ENCODE assay signal across 8 mouse cellular contexts in genomic region chr11:118211749-118212635, GRCm38 (mm10). TPM values are rescaled to one million over a fixed set of nuclear protein-coding genes. Genes with fewer than 3 reads are reported as not detected.
DNase-seq lines count a peak whose midpoint lies in the region; ATAC-seq lines count a peak whose summit lies in the region.

No protein-coding gene starts in this region.

- ATAC-seq in hematopoietic stem cell, adult 5-6 weeks (replicated peaks in 1 of 2; ENCODE audit: insufficient read depth in 1 of 2, low FRiP score in 2 of 2, low TSS enrichment in 1 of 2, low read depth in 1 of 2, poor library complexity in 2 of 2, severe bottlenecking in 2 of 2): peak; percentile 54 to 68

- peak; percentile 55 for DNase-seq in adrenal gland, postnatal 10 days
- no peak for DNase-seq in adrenal gland, postnatal 4 days (ENCODE audit: low spot score in 2 of 2)
- peak; percentile 65 for DNase-seq in 3134 (ENCODE audit: extremely low read depth, insufficient read length, low spot score)
- DNase-seq in cerebellum, postnatal 10 days: peak; percentile 64 to 69
- DNase-seq in layer of hippocampus, adult 8-10 months (ENCODE audit: low spot score in 2 of 2): peak; percentile 76 to 78
- peak; percentile 81 to 87 for DNase-seq in monocyte, adult 2 months (ENCODE audit: low read depth in 1 of 2, low spot score in 2 of 2)
- DNase-seq in urinary bladder, postnatal 14 days (ENCODE audit: low spot score): no peak

RNA-seq across cellular contexts. Expression of gene Cyth1, which starts 36.4 kb away (rescaled TPM):
- 10 to 100 TPM; 51.0 to 56.2 TPM for total RNA-seq in adrenal gland, postnatal 10 days (2021)
- total RNA-seq in adrenal gland, postnatal 4 days (2021): 10 to 100 TPM; 30.3 to 31.5 TPM
- total RNA-seq in hematopoietic stem cell, adult 5-6 weeks (2017): 31.0 and 48.1 TPM in 2 replicates
- total RNA-seq in layer of hippocampus, adult 8-10 months (2022): 10 to 100 TPM; 84.7 to 96.8 (median 89.4) TPM

Comparison
In these comparisons a context has a peak if more than half of its experiments do, and no peak if none do; other contexts are left out.
1. DNase-seq: peak in adrenal gland, postnatal 10 days (single experiment), 3134 (single experiment), cerebellum, postnatal 10 days (2 of 2), layer of hippocampus, adult 8-10 months (2 of 2) and monocyte, adult 2 months (2 of 2); none in adrenal gland, postnatal 4 days (0 of 2) and urinary bladder, postnatal 14 days (single experiment).